Mouse (Mus musculus) gastrocnemius, postnatal 14 days (tissue): ENCODE data around the gene Hcrt. TPM values are rescaled to one million over a fixed set of nuclear protein-coding genes. Genes with fewer than 3 reads are reported as not detected.
"Not testable (repeated sequence)": the region's sequence is repeated elsewhere in the genome, so short reads cannot be mapped to it uniquely, and the experiment has no call there.

Experiments
- DNase-seq: peaks from one replicate; pipeline ENCODE4 v3.0.0; 2021; ENCODE audit warnings: mixed read lengths
- intact Hi-C: fragments of 180-260 bp; cut with DNase I; formaldehyde crosslinking; loops from one replicate; pipeline ENCODE4 v1.15.1; 2025; ENCODE audit warnings: low total_unique reads
- long read RNA-seq, 2 experiments: library from polyadenylated mRNA; stranded (forward); transcript quantifications; one replicate each; pipeline ENCODE4 v2.0.0; 2021
- total RNA-seq, 2 experiments: library from RNA; stranded (reverse); gene quantifications; 2 replicates each; pipeline ENCODE4 v1.2.3; 2021

Hcrt gene
- not detected for total RNA-seq
- long read RNA-seq, experiment 1: 0 reads
- long read RNA-seq, experiment 2: 0 reads

- intact Hi-C loops: no loop called here
- no peak for DNase-seq
Observed at GRCm38 (mm10) chr11:100762831-100763230, at the start of gene Hcrt. TSS of gene Hcrt (minus strand) at chr11:100762931.

GRCm38 (mm10) chr11:100811132-100811531 lies 48.4 kb upstream of the Hcrt start:
- no peak for DNase-seq
- intact Hi-C loops: no loop called here

- intact Hi-C loops: no loop called here
- peak; percentile 42 for DNase-seq
Observed at GRCm38 (mm10) chr11:100810516-100810915, 47.8 kb upstream of the Hcrt start.

GRCm38 (mm10) chr11:100806380-100807305 lies 43.9 kb upstream of the Hcrt start:
- peak; percentile 55 for DNase-seq
- intact Hi-C loops: no loop called here

- intact Hi-C loops: no loop called here
- peak; percentile 77 for DNase-seq
Observed at GRCm38 (mm10) chr11:100805535-100805934, 42.8 kb upstream of the Hcrt start.

GRCm38 (mm10) chr11:100804409-100804808 lies 41.7 kb upstream of the Hcrt start:
- no peak for DNase-seq
- intact Hi-C loops: no loop called here

- no peak for DNase-seq
- intact Hi-C loops: no loop called here
Observed at GRCm38 (mm10) chr11:100799426-100799825, 36.7 kb upstream of the Hcrt start.

GRCm38 (mm10) chr11:100796585-100796984 lies 33.9 kb upstream of the Hcrt start:
- no peak for DNase-seq
- intact Hi-C loops: no loop called here

GRCm38 (mm10) chr11:100795386-100795785 lies 32.7 kb upstream of the Hcrt start:
- DNase-seq: no peak
- intact Hi-C loops: no loop called here

- intact Hi-C loops: no loop called here
- no peak for DNase-seq
Observed at GRCm38 (mm10) chr11:100791457-100792049, 28.8 kb upstream of the Hcrt start.

- DNase-seq: peak; percentile 86
- intact Hi-C loops: not testable (repeated sequence)
Observed at GRCm38 (mm10) chr11:100790644-100791043, 27.9 kb upstream of the Hcrt start.

- no peak for DNase-seq
- intact Hi-C loops: no loop called here
Observed at GRCm38 (mm10) chr11:100789702-100790101, 27.0 kb upstream of the Hcrt start.

- intact Hi-C loops: no loop called here
- no peak for DNase-seq
Observed at GRCm38 (mm10) chr11:100785774-100786173, 23.0 kb upstream of the Hcrt start.

GRCm38 (mm10) chr11:100784286-100784685 lies 21.6 kb upstream of the Hcrt start:
- intact Hi-C loops: no loop called here
- DNase-seq: no peak

GRCm38 (mm10) chr11:100782568-100782967 lies 19.8 kb upstream of the Hcrt start:
- intact Hi-C loops: no loop called here
- no peak for DNase-seq

- intact Hi-C loops: no loop called here
- DNase-seq: no peak
Observed at GRCm38 (mm10) chr11:100781763-100782475, 19.2 kb upstream of the Hcrt start.

- intact Hi-C loops: no loop called here
- DNase-seq: no peak
Observed at GRCm38 (mm10) chr11:100780247-100780646, 17.5 kb upstream of the Hcrt start.

- no peak for DNase-seq
- intact Hi-C loops: no loop called here
Observed at GRCm38 (mm10) chr11:100778069-100778468, 15.3 kb upstream of the Hcrt start.

GRCm38 (mm10) chr11:100775921-100776320 lies 13.2 kb upstream of the Hcrt start:
- DNase-seq: no peak
- intact Hi-C loops: no loop called here

GRCm38 (mm10) chr11:100774261-100774660 lies 11.5 kb upstream of the Hcrt start:
- intact Hi-C loops: no loop called here
- no peak for DNase-seq
